Mouse (Mus musculus): ENCODE measurements around the gene Atp6ap1. TPM values are rescaled to one million over a fixed set of nuclear protein-coding genes. Genes with fewer than 3 reads are reported as not detected.

The Atp6ap1 gene
- 58.9 and 70.1 TPM in 2 replicates for polyA plus RNA-seq (2012; rRNA removed)

GRCm38 (mm10) chrX:74296538-74297448 is at the start of gene Atp6ap1:
TSS of gene Atp6ap1 (plus strand) at chrX:74297097.

GRCm38 (mm10) chrX:74249615-74250014 is 47.3 kb upstream of the Atp6ap1 start, which contains the start of gene Flna:
TSS of gene Flna (minus strand) at chrX:74249820.

GRCm38 (mm10) chrX:74254153-74254887 is 42.6 kb upstream of the Atp6ap1 start, which contains the start of gene Emd:
TSS of gene Emd (plus strand) at chrX:74254687.

GRCm38 (mm10) chrX:74270062-74270901 is 26.6 kb upstream of the Atp6ap1 start, which contains the start of gene Rpl10:
TSS of gene Rpl10 (plus strand) at chrX:74270812.

GRCm38 (mm10) chrX:74281732-74282394 is 15.0 kb upstream of the Atp6ap1 start, which contains the start of the genes Taz and Dnase1l1:
TSS of gene Taz (plus strand) at chrX:74281912.
TSS of gene Dnase1l1 (minus strand) at chrX:74282337.

GRCm38 (mm10) chrX:74304867-74305700 is 8.2 kb downstream of the Atp6ap1 start, which contains the start of gene Gdi1:
TSS of gene Gdi1 (plus strand) at chrX:74304998.

GRCm38 (mm10) chrX:74312540-74313464 is 15.9 kb downstream of the Atp6ap1 start, which contains the start of gene Fam50a:
TSS of gene Fam50a (plus strand) at chrX:74313033.

GRCm38 (mm10) chrX:74328725-74329161 is 31.8 kb downstream of the Atp6ap1 start, which contains the start of gene Plxna3:
TSS of gene Plxna3 (plus strand) at chrX:74329066.

GRCm38 (mm10) chrX:74353467-74353770 is 56.5 kb downstream of the Atp6ap1 start, which contains the start of gene Lage3:
TSS of gene Lage3 (minus strand) at chrX:74353618.

Other genes starting within 250 kb of the Atp6ap1 start
- gene Opn1mw, start 169.6 kb upstream of the Atp6ap1 start, polyA plus RNA-seq (2012; rRNA removed), result not detected in 2 replicates
- gene Mecp2, start 161.7 kb upstream of the Atp6ap1 start, polyA plus RNA-seq (2012; rRNA removed), result 3.7 and 4.0 TPM in 2 replicates
- gene Tex28, start 129.3 kb upstream of the Atp6ap1 start, polyA plus RNA-seq (2012; rRNA removed), result not detected in 2 replicates
- not detected in 2 replicates for gene Tktl1, start 119.8 kb upstream of the Atp6ap1 start, polyA plus RNA-seq (2012; rRNA removed)
- gene Flna, start 47.3 kb upstream of the Atp6ap1 start, polyA plus RNA-seq (2012; rRNA removed), result 62.6 and 67.5 TPM in 2 replicates
- gene Emd, start 42.4 kb upstream of the Atp6ap1 start, polyA plus RNA-seq (2012; rRNA removed), result 24.7 and 30.3 TPM in 2 replicates
- 1,179 and 1,434 TPM in 2 replicates for gene Rpl10, start 26.3 kb upstream of the Atp6ap1 start, polyA plus RNA-seq (2012; rRNA removed)
- gene Taz, start 15.2 kb upstream of the Atp6ap1 start, polyA plus RNA-seq (2012; rRNA removed), result 18.0 and 20.9 TPM in 2 replicates
- 21.8 and 24.2 TPM in 2 replicates for gene Dnase1l1, start 14.8 kb upstream of the Atp6ap1 start, polyA plus RNA-seq (2012; rRNA removed)
- 101 and 102 TPM in 2 replicates for gene Gdi1, start 7.9 kb downstream of the Atp6ap1 start, polyA plus RNA-seq (2012; rRNA removed)
- 22.3 and 24.1 TPM in 2 replicates for gene Fam50a, start 15.9 kb downstream of the Atp6ap1 start, polyA plus RNA-seq (2012; rRNA removed)
- gene Plxna3, start 32.0 kb downstream of the Atp6ap1 start, polyA plus RNA-seq (2012; rRNA removed), result 2.8 and 2.9 TPM in 2 replicates
- 43.3 and 50.5 TPM in 2 replicates for gene Lage3, start 56.5 kb downstream of the Atp6ap1 start, polyA plus RNA-seq (2012; rRNA removed)
- gene Ubl4a, start 76.1 kb downstream of the Atp6ap1 start, polyA plus RNA-seq (2012; rRNA removed), result 18.2 and 19.7 TPM in 2 replicates
- 3.6 and 4.8 TPM in 2 replicates for gene Slc10a3, start 76.3 kb downstream of the Atp6ap1 start, polyA plus RNA-seq (2012; rRNA removed)
- 5.9 and 7.1 TPM in 2 replicates for gene Fam3a, start 96.2 kb downstream of the Atp6ap1 start, polyA plus RNA-seq (2012; rRNA removed)
- gene Ikbkg, start 96.2 kb downstream of the Atp6ap1 start, polyA plus RNA-seq (2012; rRNA removed), result 12.9 and 13.4 TPM in 2 replicates
- gene G6pdx, start 132.1 kb downstream of the Atp6ap1 start, polyA plus RNA-seq (2012; rRNA removed), result 22.1 and 30.4 TPM in 2 replicates
- not detected in 2 replicates for gene Gm6880, start 184.3 kb downstream of the Atp6ap1 start, polyA plus RNA-seq (2012; rRNA removed)

Measured in liver, embryonic 14 days (tissue).